Mouse (Mus musculus): Measurements from ENCODE around the gene Phtf1. TPM values are rescaled to one million over a fixed set of nuclear protein-coding genes. Genes with fewer than 3 reads are reported as not detected.

The Phtf1 gene
- total RNA-seq, 4 experiments from 2014 or later = 4.9 to 6.9 (median 6.4) TPM

DNA sequence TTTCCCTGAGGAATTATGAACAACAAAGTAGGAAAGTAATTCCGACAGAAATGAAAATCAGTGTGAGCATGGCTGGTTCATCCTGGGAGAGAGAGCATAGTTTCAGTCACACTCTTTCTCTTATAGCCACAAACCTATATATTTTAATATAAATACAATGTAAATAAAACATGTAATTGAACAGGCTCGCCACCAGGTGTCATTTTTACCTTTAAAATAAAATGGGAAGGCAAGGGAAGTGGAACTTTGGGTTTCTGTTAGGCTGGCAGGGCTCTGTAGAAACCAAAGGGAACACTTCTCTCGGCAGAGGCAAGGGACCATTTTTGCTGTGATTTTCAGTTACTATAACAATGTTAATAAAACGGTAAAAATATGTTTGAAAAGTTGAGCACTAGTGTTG lies 51.5 kb downstream of the Phtf1 start:
- no peak for DNase-seq (ENCODE audit: low spot score)

DNA sequence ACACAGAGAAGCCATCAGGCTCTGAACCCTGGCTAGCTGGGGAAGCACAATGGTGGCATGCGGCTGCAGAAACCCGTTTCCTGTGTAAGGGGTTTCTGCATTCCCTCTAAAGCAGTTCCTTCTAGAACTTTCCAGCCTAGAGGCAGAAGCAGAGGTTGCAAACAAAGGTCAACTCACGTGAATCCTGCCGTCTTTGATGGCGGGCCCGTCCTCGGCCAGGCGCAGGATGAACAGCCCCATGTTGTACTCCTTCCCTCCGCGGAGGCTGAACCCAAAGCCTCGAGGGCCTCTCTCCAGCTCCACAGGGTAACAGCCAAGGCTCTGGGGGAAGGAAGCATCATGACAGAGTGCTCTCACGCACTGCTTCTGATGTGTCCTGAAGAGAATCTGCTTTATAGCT lies 52.2 kb downstream of the Phtf1 start:
- no peak for DNase-seq (ENCODE audit: low spot score)

DNA sequence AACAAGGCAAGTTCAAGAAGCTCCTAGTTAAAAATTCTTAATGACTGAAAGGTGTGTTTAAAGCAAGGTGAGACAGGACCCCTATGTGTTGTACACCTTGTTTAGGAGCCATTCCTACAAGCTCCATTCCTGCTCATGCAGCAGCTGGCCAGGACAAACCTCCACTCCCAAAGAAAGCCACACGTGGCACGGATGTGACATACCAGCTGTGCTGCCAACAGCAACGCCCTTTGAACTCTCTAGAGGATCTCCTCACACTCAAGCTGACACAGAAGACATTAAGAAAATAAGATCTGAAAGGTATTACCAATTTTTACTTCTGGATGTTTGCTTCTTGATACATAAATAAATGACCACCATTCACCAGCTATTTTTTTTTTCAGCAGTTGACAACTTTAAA lies 59.0 kb downstream of the Phtf1 start:
- no peak for DNase-seq (ENCODE audit: low spot score)

DNA sequence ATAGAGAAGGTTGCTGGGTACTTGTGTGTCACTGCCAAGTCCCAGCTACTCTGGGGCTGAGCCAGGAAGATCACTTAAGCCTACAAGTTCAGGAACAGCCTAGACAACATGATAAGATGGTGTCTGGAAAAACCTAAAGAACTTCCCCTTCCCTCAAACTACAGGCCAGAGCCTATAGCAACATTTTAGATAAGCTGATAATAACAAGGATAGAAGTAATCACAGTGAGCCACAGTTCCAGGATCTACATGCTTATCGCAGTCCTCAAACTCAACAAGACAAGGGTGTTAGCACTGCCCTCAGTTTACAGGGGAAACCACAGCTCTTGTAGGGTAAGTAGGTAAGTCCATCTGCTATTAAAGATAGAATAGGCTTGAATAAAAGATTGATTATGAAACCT lies 64.2 kb downstream of the Phtf1 start:
- no peak for DNase-seq (ENCODE audit: low spot score)

DNA sequence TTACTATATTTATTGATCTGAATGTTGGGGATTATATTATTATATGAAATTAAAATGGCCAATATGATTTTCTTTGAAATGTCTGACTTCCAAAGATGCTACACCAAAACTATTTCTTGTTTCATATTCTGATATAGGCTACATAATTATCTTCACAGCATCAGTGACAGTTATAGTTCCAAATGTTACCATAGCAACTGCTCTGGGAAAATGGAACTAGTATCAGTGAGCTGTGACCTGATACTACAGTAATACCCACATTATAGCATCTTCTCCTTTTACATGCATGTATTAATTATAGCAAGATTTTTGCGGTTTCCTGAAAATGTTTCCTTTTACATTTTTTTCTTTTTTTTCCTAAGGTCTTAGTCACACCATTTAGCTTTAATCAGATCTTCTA lies 64.8 kb downstream of the Phtf1 start:
- no peak for DNase-seq (ENCODE audit: low spot score)

DNA sequence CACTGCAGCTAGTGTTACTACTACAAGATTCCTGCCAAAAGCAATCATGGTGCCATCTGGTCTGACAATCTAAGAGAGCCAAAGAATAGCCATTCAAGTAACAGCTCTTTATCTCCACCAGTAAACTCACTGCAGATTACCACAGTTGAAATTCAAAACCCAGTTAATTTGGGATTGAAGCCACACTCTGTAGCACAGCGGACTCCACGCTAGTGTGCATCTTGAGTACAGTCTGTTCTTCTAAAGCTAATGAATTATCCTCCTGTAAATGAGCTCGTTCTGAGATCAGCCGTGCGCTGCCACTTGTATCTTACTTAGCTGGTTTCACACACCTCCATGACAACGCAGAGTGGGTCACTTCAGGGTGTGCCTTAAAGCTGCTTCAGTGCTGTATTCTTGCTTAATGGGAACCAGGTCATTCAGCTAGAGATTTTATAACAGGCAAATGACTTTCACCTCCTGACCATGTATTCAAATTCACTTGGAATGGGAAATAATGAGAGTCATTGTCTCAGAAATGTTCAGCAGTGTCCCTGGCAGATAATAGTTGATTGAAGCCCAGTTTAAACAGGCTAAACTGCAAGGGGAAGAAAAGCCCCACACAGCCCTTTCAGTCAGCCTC lies 91.2 kb downstream of the Phtf1 start:
- DNase-seq (ENCODE audit: low spot score) = no peak

DNA sequence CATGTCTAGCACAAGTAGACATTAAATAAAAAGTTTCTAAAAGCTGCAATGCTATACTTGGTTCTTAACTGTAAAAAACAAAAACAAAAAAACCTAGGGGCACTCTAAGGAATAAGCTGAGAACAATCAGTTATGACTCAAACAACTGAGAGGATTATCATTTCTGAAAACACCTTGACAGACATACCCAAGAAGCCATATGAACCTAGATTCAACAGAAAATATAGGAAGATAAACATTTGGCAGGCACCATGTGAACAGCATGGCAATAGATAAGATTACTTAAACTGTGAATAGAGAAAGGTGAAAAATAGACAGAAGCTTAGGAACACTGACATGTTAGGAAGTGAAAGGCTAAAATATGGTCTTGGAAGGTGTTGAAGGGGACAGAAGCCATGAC lies 101.5 kb downstream of the Phtf1 start:
- no peak for DNase-seq (ENCODE audit: low spot score)

Other genes with a start within 250 kb of the Phtf1 start
- 1 to 10 TPM; 4.4 to 5.2 (median 5.0) TPM for gene Olfml3, start 230.1 kb upstream of the Phtf1 start, total RNA-seq (2022)
- gene Gm10964, start 228.7 kb upstream of the Phtf1 start, total RNA-seq (2022) = not detected
- 100 to 1,000 TPM in 1 of 4 experiments, 10 to 100 TPM in 3; 83.0 to 105 (median 93.9) TPM for gene Hipk1, start 176.5 kb upstream of the Phtf1 start, total RNA-seq (2022)
- 1 to 10 TPM; 5.3 to 9.6 (median 7.2) TPM for gene Dclre1b, start 158.7 kb upstream of the Phtf1 start, total RNA-seq (2022)
- 10 to 100 TPM; 14.0 to 16.6 (median 15.9) TPM for gene Ap4b1, start 158.6 kb upstream of the Phtf1 start, total RNA-seq (2022)
- gene Gm43064, start 158.5 kb upstream of the Phtf1 start, total RNA-seq (2022) = not detected
- not detected for gene Bcl2l15, start 135.5 kb upstream of the Phtf1 start, total RNA-seq (2022)
- under 1 TPM; 0.24 to 0.92 (median 0.50) TPM for gene Ptpn22, start 108.3 kb upstream of the Phtf1 start, total RNA-seq (2022)
- 1 to 10 TPM; 5.6 to 8.1 (median 7.0) TPM for gene Rsbn1, start 54.0 kb upstream of the Phtf1 start, total RNA-seq (2022)

Data from heart, adult 8-10 months (tissue).